Mouse (Mus musculus) megakaryocyte, embryonic 14.5 days (primary cell): ENCODE measurements at regions not wholly inside any gene's neighbourhood (a gene's known extent, or its start where the extent isn't known, plus 50 kb on each side); places are given as distances from the start of the nearest gene placed in this dataset.

Experiments used
- FLI1 ChIP-seq: IDR thresholded peaks from 2 replicates; pipeline ENCODE4 v1.6.1; 2012; ENCODE audit warnings: low read length, inconsistent platforms, mixed read lengths
- GATA1 ChIP-seq: IDR thresholded peaks from 3 replicates; pipeline ENCODE4 v1.6.1; 2012; ENCODE audit warnings: mixed read lengths, low read length, inconsistent platforms, borderline replicate concordance

GRCm38 (mm10) chr1:189153150-189153549, 145.5 kb upstream of the Kctd3 start:
- TF ChIP-seq GATA1 (no peak), FLI1 (no peak)
